Mouse (Mus musculus): Measurements from ENCODE around the gene Clec4n. TPM values are rescaled to one million over a fixed set of nuclear protein-coding genes. Genes with fewer than 3 reads are reported as not detected.

The Clec4n gene
- polyA plus RNA-seq, 1 experiment from 2014 or later: 0.24 TPM

Other genes starting within 250 kb of the Clec4n start
- not detected in 2 replicates for gene Clec4a4, start 239.5 kb upstream of the Clec4n start, polyA plus RNA-seq (2016; fragmentation: Nextera tagmentation; extraction: Ambion mirVana)
- not detected in 2 replicates for gene Clec4b1, start 179.9 kb upstream of the Clec4n start, polyA plus RNA-seq (2016; fragmentation: Nextera tagmentation; extraction: Ambion mirVana)
- gene Clec4a2, start 123.4 kb upstream of the Clec4n start, polyA plus RNA-seq (2016; fragmentation: Nextera tagmentation; extraction: Ambion mirVana): not detected in 2 replicates
- not detected in 2 replicates for gene Clec4b2, start 57.0 kb upstream of the Clec4n start, polyA plus RNA-seq (2016; fragmentation: Nextera tagmentation; extraction: Ambion mirVana)
- gene Clec4d, start 32.3 kb downstream of the Clec4n start, polyA plus RNA-seq (2016; fragmentation: Nextera tagmentation; extraction: Ambion mirVana): not detected in 2 replicates
- gene Clec4e, start 60.0 kb downstream of the Clec4n start, polyA plus RNA-seq (2016; fragmentation: Nextera tagmentation; extraction: Ambion mirVana): 0.36 TPM in 1 of 2 replicates, not detected in the other
- gene Vmn2r19, start 78.5 kb downstream of the Clec4n start, polyA plus RNA-seq (2016; fragmentation: Nextera tagmentation; extraction: Ambion mirVana): not detected in 2 replicates
- gene Vmn2r20, start 188.3 kb downstream of the Clec4n start, polyA plus RNA-seq (2016; fragmentation: Nextera tagmentation; extraction: Ambion mirVana): not detected in 2 replicates